Mouse (Mus musculus): ENCODE results near the gene Rbm20.

DNA sequence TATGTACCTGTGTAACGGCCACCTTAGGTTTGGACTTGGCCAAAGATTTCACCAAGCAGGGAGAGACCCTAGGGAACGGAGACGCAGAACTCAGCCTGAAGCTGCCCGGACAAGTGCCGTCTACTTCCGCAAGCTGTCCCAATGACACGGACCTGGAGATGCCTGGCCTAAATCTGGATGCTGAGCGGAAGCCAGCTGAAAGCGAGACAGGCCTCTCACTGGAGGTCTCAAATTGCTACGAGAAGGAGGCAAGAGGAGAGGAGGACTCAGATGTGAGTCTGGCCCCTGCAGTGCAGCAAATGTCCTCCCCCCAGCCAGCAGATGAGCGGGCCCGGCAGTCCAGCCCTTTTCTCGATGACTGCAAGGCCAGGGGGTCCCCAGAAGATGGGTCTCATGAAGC is 174.2 kb downstream of the Rbm20 start:
- TF ChIP-seq CTCF (conservative IDR thresholded peaks at IDR 0.05 in 1 of 2, IDR thresholded peaks at IDR 0.05 in 1 of 2; ENCODE audit: low read depth in 2 of 2, low read length in 2 of 2) (no peak), TCF12 (IDR thresholded peaks at IDR 0.05; ENCODE audit: low read depth, low read length) (no peak), POLR2A (IDR thresholded peaks at IDR 0.05; ENCODE audit: low read depth, low read length) (no peak), RAD21 (IDR thresholded peaks at IDR 0.05; ENCODE audit: low read depth, low read length) (no peak), ETS1 (conservative IDR thresholded peaks at IDR 0.05; ENCODE audit: low read depth, low read length) (no peak), RCOR1 (conservative IDR thresholded peaks at IDR 0.05; ENCODE audit: low read depth, low read length) (no peak), UBTF (IDR thresholded peaks at IDR 0.05; ENCODE audit: low read depth, low read length) (no peak), SMC3 (IDR thresholded peaks at IDR 0.05; ENCODE audit: low read depth, low read length) (no peak), USF2 (conservative IDR thresholded peaks at IDR 0.05; ENCODE audit: low read depth, low read length) (no peak)

Data from CH12.LX (cell line).